Mouse (Mus musculus): ENCODE results near the gene Cd300lg.

Cd300lg gene

DNA sequence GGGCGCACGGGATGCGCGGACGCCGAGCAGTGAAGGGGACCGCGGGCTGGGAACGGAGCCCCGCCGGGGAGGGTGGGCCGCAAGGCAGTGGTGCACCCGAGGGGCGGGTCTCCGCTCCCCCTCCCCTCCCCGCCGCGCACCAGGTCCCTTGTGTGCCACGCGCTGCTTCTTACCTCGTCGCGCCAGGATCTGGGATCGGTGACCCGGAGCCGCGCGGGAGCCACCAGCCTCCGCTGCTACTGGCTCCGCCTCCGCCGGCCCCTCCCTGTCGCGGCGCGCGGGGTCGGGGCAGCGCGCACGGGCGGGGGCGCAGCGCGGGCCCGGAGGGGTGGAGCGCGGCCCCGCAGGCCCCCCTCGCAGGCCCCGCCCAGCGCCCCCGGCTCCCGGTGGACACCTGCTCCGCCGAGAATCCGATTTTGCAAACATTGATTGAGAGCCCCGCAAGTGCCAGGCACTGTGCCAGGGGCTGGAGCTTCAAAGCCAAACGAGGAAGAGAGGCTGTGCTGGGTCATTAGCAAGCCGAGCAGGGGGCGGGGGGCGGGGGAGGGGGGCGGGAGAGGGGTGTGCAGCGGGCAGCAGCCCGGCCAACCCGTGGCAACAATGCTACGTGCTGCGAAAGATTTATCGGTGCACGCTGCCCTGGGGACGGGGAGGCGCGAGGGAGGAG lies 14.5 kb upstream of the Cd300lg start:
- DNase-seq: peak; percentile 91

DNA sequence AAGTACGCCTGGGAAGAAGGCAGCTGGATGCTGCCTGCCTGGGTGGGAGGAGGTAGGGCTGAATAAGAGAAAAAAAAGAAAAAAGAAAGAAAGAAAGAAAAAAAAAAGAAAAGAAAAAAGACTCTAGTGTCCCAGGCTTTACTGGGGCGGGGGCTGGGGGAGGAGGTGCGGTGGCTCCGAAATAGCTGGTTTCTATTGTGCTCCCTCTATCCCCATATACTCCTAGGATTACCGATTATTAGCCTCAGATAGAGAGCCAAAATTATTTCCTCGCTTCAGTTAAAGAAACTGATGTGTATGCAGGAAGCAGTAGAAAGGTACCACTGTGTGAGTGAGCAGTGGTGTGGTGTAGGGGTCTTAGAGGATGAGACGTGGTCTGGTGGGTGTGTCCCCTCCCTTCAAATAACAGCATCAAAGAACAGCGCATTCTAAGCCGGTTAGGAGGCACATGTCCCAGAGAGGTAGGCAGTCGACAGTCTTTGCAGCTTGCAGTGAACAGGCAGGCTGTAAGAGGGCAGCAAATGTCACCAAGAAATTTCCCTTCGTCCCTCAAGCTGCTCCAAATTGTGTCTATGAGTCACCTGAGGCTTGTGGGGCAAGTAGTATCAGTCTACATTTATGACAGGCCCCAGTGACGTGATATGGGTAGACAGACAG lies 13.8 kb upstream of the Cd300lg start:
- peak; percentile 78 for DNase-seq

DNA sequence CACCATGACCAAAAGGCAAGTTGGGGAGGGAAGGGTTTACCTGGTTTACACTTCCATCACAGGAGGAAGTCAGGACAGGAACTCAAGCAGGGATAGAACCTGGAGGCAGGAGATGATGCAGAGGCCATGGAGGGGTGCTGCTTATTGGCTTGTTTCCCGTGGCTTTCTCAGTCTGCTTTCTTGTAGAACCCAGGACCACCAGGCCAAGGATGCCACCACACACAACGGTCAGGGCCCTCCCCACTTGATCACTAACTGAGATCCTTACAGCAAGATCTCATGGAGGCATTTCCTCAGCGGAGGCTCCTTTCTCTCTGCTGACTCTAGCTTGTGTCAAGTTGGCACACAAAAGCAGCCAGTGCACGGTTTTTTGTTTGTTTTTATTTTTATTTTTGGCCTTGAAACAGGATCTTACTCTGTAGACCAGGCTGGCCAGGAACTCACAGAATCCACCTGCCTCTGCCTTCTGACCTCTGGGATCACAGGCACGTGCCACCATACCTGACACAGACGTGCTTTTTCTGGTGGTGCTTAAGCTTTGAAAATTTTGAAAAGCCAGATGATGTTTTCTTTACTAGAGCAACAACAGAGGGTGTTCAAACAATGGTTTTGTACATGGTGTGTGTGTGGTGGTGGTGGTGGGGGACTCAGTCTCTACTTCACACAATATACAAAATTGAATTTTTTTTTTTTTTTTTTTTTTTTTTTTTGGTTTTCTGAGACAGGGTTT lies 13.1 kb upstream of the Cd300lg start, which contains the start of gene Mpp3:
Gene Mpp3, minus strand, starts transcription at position 375 of the 730 bp plus-strand sequence.
- peak; percentile 67 for DNase-seq

DNA sequence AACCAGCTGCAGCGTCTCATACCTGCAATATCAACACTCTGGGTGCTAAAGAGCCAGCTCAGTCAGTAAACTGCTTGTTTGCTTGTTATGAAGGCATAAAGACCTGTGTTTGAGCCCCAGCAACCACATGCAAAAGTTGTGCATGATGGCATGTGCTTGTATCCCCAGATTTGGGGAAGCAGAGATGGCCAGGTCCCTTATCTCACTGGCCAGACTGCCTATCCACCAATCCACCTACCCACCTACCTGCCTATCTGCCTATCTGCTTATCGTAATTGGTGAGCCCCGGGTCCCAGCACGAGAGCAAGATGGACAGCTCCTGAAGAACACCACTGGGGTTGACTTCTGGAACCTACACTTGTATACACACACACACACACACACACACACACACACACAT lies 12.0 kb upstream of the Cd300lg start:
- peak; percentile 36 for DNase-seq

DNA sequence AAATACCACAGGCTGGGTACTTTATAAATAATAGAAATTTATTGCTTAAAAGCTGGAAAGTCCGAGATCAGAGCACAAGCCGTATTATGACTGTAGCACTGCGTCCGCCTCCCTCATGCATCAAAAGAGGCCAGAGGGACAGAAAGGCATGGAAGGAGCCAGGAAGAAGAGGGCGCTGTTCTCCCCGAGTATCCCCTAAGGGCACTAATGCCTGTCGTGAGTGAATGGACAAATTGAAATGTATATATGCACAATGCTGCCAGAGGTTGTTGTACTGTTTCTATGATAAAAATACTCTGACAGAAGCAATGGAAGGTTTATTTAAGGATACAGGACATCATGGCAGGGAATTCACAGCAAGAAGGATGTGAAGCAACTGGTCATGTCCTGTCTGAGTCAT lies 11.3 kb upstream of the Cd300lg start:
- DNase-seq: no peak

DNA sequence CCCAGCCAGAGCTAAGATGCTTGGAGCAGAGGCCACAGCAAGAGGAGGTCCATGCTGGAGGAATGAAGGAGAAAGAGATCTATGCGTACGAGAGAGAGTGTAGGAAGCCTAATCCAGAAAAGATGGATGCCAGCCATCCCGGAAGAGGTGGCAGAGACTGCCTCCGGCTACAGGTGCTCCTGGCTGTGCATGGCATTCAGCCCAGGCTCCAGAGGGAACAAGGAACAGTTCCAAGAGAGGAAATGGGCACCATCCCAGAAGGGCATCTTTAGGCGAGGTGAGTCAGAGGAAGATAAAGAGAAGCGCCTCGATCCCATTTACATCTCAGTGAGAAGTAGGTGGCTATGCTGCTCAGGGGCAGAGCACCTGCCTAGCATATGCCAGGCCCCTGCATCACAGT lies 10.2 kb upstream of the Cd300lg start:
- DNase-seq: peak; percentile 99

DNA sequence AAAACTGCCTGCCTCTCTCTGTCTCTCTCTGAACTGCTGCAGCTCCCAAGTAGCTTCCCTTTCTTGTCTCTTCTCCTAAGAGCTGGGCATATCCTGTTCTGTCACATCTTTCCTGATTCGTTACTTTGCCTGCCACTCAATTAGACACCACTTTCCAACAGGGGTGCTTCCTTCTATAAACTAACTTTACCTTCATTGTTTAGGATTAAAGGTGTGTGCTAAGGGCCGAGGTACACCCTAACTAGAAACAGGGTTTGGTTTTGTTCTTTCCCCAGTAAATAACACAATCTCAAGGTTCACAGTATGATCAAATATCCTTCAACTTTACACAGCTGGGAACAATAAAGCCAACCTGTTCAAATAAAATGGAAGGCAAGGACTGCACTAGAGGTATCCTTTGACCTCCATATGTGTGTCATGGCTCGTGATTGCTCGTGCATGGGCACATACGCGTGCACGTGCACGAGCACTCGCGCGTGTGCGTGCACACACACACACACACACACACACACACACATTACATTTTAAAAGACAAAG lies 8.2 kb upstream of the Cd300lg start:
- DNase-seq: no peak

DNA sequence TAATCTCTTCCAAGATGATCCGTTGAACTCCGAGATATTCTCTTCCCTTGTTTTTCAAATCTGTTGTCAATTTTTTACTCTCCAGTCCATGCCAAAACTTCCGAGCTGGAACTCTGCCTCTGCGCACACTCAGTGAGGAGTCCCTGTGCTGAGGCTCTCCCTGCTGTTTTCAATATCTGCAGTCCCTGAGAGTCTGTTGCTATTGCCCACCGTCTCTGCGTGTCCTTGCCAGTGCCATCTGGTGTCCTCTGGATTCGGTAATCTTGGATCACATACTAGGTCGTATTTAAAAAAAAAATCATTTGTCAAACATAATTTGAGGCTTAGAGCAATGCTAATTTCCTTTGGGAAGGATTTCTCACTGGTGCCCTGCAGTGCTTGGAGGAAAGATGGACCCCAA lies 6.4 kb upstream of the Cd300lg start:
- DNase-seq: peak; percentile 95

DNA sequence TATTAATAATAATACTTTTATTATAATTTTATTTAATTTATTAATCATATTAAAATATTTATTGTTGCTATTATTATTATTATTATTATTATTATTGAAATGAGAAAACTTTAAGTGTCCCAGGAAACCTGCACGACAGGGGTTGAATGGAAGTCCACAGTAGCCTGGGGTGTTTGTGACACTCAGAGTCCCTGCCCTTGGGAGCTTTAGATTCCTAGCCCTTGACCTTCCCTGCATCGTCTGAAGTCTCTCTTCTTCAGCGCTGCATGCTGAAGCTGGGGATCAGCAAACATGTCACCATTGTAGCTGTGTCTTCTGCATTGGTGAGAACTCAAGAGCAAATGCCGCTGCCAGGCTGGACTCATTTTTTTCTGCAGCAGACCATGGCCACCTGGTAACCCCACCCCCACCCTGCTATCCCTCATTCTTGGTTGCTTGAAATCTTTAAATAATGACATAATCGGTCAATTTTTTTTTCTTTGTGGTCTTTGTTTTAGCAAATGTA lies 5.8 kb upstream of the Cd300lg start:
- DNase-seq: no peak

DNA sequence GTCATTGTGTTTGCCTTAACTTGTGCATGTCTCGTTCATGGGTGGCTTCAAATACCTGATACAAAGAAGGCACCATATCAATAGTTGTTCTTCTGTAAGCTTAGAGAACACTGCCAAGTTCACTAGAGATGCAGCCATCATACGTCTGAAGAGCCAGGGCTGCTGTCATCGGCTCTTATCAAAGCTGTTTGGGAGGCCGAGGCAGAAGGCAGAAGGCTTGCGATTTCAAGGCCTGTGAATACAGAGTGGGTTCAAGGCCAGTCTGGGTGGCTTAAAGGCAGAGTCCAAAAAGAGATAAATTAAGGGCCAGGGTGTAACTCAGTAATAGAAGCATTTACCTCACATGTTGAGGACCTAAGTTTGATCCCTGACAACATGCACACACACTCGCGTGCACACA lies 5.0 kb upstream of the Cd300lg start:
- no peak for DNase-seq

DNA sequence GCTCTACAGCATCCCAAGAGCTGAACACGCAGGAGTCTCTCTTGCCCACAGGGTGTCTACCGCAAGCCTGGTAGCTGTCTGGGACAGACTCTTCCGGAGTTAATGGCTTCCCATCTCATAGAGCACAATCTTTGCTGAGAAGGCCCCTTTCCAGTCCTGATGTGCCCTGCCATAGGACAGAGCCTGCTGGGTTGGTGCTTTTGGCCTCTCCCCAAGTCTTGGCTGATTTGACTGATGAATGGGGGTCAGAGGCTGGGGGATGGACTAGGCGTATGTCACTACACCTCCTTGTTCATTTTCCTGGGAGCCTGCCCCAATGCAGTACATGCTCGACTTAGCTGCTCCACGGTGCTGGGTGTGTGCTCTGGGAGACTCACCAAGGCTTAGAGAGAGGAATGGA lies 3.5 kb upstream of the Cd300lg start:
- no peak for DNase-seq

DNA sequence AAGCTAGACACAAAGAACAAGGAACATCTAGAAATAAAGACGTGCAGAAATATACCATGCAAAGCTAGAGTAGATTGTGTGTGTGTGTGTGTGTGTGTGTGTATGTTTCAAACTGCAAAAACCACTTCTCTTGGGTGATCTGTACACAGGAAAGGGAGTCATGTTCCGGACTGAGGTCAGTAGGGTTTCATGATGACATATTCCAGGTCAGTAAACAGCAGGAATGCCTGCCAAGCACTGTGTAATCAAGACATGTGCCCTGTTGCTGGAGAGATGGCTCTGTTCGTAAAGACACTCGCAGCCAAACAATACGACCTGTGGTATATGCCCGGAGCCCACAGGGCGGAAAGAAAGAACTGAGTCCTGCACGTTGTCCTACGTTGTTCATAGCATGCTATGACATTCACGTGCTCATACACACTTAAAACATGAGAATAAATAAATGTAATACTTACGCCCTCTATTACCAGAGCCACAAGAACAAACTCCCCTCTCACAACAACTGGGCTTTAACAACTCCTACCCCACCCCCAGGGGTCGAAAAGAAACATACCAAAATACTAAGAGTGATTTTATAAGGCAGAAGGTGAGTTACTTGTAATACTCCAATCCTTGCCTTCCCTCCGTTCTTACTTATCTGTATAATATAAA lies 1.7 kb upstream of the Cd300lg start:
- no peak for DNase-seq

DNA sequence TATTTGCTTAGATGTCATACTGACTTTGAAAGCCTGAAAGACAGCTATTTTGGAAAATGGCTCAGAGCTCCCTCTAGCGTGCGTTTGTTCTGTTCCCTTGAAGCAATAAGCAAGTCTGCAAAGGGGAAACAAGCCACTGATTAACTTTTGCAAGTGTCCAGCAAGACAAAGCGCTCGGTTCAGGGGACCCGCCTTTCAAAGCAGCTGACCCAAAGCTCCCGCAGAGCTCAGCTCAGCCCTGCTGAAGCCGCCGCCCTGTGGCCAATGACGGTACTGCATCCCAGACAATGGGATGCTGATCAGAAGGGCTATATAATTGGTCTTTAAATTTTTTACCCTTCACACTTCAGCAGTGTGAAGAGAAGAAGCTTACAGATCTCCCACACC lies 1.2 kb upstream of the Cd300lg start:
- peak; percentile 87 for DNase-seq

DNA sequence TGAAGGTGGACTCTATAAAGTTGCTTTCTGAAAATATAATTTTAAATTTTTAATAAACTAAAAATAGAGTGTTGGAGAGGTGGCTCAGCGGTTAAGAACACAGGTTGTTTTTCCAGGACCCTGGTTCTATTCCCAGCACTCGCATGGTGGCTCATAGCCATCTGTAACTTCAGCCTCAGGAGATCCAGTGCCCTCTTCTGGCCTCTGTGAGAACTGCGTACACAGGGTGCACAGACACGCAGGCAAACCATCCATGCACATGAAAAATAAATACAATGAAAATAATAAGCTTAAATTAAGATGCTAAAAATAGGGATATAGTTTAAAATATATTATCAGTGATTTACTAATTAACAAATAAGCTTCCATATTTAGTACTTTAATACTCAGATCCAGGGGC lies 663 bp upstream of the Cd300lg start:
- no peak for DNase-seq

DNA sequence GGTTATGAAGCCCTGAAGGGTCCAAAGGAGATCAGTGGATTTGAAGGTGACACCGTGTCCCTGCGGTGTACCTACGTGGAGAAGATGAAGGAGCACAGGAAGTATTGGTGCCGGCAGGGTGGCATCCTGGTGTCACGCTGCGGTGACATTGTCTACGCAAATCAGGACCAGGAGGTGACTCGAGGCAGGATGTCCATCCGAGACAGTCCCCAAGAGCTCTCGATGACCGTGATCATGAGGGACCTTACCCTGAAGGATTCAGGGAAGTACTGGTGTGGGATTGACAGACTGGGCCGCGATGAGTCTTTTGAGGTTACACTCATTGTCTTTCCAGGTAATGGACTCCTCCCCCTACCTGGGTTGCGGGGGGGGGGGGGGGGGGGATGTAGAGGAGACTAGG lies 1.7 kb downstream of the Cd300lg start:
- DNase-seq: no peak

DNA sequence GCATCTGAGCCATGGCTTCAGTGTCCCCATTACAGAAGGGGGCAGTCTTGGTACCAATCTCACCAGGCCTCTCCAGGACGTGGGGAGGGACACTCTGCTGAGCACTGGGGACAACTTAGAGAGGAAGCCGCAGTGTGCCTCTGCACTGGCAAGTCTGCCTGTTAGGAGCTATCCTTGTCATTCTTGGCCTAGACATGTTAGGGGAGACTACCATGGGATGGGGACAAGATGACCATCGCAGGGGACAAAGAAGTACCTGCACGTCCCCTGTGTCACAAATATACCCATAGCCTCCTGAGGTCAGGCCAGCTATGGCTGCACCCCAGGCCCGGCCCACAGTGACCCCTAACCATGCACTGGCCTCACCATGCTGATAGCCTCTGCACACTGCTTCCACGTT lies 2.1 kb downstream of the Cd300lg start:
- no peak for DNase-seq

DNA sequence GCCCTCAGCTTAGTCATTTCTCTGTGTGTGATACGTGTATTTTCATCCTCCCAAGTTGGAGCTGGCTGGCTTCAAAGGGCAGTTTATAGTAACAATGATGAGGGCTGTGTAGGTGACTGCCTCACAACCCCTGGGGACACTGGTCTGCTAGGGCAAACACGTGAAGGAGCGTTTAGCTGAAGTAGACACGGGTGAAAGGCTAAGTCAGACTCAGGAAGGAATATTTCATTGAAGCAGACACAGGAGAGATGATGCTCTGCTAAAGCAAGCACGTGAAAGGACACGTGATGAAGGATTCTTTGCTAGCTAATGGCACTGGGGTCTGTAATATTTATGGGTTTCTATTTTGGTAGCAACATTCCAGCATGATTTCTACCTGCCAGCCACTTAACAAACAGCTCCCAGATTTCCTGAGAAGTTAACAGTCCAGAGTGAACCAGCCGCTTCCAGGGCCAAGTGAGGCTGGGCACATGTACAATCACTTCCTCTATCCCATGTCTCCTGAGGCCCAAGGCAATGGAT lies 3.4 kb downstream of the Cd300lg start:
- DNase-seq: no peak

DNA sequence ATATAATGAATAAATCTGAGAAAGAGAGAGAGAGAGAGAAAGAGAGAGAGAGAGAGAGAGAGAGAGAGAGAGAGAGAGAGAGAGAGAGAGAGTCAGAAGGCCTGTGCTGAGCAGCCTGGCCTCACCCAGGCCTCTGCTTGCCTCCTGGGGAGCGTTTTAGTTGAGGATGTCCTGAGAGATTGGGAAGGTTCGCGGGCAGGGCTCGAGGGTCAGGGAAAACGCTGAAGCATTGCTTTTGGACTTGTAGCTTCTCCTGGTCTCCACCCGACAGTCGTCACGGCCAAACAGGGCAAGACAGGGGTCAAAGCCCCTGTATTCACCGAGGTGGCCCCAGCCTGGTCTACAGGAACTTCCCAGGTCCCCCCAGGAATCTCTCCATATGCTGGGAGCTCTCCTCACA lies 5.3 kb downstream of the Cd300lg start:
- DNase-seq: no peak

DNA sequence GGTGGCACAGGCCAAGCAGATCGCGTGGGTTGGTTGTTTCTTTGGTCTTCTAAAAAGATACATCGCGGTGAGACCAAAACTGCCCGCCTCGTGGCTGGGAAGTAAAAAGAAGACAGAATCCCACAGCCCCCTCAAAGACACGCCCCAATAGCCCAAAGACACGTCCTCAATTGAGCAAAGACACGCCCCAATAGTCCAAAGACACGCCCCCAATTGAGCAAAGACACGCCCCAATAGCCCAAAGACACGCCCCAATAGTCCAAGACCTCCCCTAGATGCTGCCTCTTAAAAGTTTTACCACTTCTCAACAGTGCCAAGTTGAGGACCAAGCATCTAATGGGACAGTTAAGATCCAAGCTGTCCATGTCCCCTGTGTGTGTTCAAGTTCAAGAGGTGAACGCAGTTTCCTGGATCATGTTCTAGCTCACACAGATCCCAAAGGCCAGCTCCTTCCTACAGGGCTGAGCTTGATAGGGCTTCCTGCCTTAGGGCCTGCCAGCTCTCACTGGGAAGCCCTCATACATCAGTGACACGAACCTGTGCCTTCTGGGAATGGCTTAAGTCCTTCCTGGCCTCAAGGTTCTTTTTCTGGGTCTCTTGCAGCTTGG lies 8.7 kb downstream of the Cd300lg start:
- DNase-seq: no peak

DNA sequence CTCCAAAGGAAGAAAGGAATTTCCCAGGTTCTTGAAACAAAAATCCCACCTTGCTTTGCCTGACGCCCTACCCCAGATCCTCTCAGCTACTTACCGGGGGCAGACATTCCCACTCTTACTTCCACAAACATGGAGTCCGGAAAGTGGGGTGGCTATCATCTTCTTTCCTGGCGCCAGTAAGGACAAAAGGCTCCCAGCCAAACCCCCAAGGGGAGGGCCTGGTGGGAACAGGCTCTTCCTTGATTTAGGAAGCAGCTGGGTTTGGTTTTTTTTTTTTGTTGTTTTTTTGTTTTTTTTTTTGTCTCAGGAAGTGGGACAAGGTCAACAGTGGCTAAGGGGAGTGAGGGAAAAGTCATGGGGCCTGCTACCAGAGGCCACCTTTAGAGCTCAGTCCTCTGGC lies 10.2 kb downstream of the Cd300lg start:
- DNase-seq: no peak

DNA sequence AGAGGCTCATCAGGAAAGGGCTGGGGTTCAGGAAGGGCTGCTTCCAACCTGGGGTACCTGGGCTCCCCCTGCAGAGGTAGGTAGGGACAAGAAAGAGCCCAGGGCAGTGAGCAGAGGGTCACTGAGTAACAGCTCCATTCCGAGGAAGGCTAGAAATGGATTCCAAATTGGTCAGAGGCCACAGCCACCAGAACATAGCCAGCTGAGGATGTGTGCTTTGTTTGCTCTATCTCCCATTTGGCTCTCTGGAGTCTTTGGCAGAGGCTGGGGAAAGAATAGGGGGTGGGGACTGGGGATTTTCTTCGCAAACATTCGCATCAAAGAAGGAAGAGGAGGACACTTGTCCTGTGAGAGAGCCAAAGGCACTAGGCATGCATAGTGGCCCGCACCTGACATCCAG lies 10.6 kb downstream of the Cd300lg start:
- DNase-seq: no peak

DNA sequence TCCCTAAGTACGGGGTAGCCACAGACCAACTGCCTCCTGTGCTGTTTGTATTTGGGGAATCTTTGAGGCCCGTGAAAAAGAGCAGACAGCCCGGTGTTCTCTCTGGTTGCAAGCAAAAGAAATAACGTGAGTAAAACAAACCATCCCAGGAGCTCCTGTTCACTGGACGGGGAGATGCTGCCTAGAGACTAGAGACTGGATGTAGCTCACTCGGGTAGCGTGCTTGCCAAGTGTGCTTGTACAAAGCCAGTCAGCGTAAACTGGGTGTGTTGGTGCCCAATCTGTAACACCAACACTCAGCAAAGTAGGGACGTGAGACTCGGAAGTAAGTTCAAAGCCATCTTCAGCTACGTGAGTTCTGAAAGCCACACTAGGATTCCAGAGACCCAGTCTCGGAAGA lies 11.4 kb downstream of the Cd300lg start:
- no peak for DNase-seq

DNA sequence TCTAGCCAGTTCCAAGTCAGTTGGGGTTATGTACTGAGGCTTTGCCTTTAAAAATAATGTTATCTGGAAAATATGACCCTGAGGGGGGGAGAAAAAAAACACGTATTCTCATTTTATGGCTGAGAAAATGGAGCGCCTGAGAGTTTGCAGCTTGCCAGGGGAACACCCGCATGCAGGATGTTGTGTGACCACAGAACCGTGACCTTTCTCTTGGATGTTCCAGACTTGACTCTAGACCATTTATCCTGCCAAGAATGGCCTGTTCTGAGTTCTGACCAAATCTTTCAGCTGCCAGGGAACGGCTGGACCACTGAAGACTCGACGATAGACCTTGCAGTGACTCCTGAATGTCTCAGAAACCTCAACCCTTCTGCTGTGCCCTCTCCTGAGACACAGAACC lies 11.9 kb downstream of the Cd300lg start:
- DNase-seq: no peak
